Mouse (Mus musculus) G1E (cell line): ENCODE measurements around the gene Pak6. TPM values are rescaled to one million over a fixed set of nuclear protein-coding genes. Genes with fewer than 3 reads are reported as not detected.

ENCODE experiments used
- ATAC-seq: 2 replicates; pipeline ENCODE4 v1.8.0; 2016; ENCODE audit warnings: mild to moderate bottlenecking; ENCODE audit not compliant: insufficient number of reproducible peaks, poor library complexity, low FRiP score, severe bottlenecking; ENCODE audit errors: extremely low read depth
- DNase-seq: peaks from one replicate; pipeline ENCODE4 v3.0.0; 2012; ENCODE audit warnings: low spot score
- H3K27me3 ChIP-seq: 2 replicates; pipeline ENCODE4 v1.6.1; 2012; ENCODE audit warnings: mild to moderate bottlenecking, low read length, inconsistent platforms; ENCODE audit not compliant: insufficient read depth
- H3K36me3 ChIP-seq: replicated peaks from 2 replicates; pipeline ENCODE3; 2012; ENCODE audit warnings: mild to moderate bottlenecking, inconsistent platforms
- H3K4me1 ChIP-seq: 2 replicates; pipeline ENCODE4 v1.6.1; 2012; ENCODE audit warnings: low read depth, low read length, inconsistent platforms, mixed read lengths; ENCODE audit not compliant: insufficient read depth
- H3K4me3 ChIP-seq: 2 replicates; pipeline ENCODE4 v1.5.1; 2012; ENCODE audit warnings: low read depth, mild to moderate bottlenecking, inconsistent platforms, low read length, moderate library complexity, mixed read lengths
- H3K9me3 ChIP-seq: replicated peaks from 2 replicates; pipeline ENCODE4 v1.6.1; 2012; ENCODE audit warnings: inconsistent platforms
- CTCF ChIP-seq: IDR thresholded peaks from 2 replicates; pipeline ENCODE4 v1.5.1; 2012; ENCODE audit warnings: low read depth, low read length, inconsistent platforms, mixed read lengths
- GATA1 ChIP-seq: IDR thresholded peaks from 2 replicates; pipeline ENCODE4 v1.6.1; 2012; ENCODE audit warnings: borderline replicate concordance, low read length, inconsistent platforms, mixed read lengths
- GATA2 ChIP-seq: IDR thresholded peaks from 2 replicates; pipeline ENCODE4 v1.6.1; 2012; ENCODE audit warnings: low read depth, low read length, inconsistent platforms, borderline replicate concordance
- POLR2AphosphoS5 ChIP-seq: IDR thresholded peaks from 2 replicates; pipeline ENCODE4 v1.6.1; 2012; ENCODE audit warnings: low read depth, low read length, inconsistent platforms; ENCODE audit not compliant: insufficient replicate concordance
- TAL1 ChIP-seq: conservative IDR thresholded peaks from 2 replicates; pipeline ENCODE4 v1.6.1; 2012; ENCODE audit warnings: low read depth, low read length, inconsistent platforms, mixed read lengths
- polyA plus RNA-seq: library from polyadenylated mRNA; stranded (reverse); fragments of >175 nt; gene quantifications from 2 replicates; pipeline ENCODE4 v1.2.3, GENCODE M21; 2012
- total RNA-seq, 2 experiments: library from RNA; stranded (forward) in 1 of 2; stranded (reverse) in 1 of 2; fragments of 200-1000 nt in 1 of 2; fragments of >200 nt in 1 of 2; fragmentation: Nextera tagmentation in 1 of 2; gene quantifications; 2 replicates each; pipeline ENCODE4 v1.2.3; 2014 to 2017

Pak6 gene
- total and polyA plus RNA-seq, 3 experiments = 6.2 to 28.0 (median 7.9) TPM

DNA sequence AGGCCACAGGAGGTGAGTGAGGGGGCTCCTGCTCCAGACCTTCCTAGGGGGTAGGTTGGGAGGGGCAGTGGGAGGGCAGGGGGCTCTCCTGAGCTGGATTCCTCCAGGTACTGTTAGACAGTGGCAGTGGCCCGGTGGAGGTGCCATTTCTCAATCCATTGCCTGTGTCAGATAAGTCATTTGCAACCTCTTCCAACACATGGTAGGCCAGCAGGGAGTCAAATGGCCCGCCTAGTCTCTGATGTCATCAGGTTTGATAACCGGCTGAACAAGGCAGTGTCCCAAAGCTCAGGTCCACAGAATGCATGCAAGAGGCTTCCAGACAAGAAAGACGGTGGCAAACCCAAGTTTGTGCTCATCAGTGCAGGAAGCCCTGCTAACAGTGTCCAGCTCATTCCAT is 14.7 kb downstream of the Pak6 start:
- DNase-seq (no peak), ATAC-seq (no peak)
- TF ChIP-seq GATA2 = no peak
- TF ChIP-seq CTCF = no peak
- no peak for TF ChIP-seq TAL1
- no peak for TF ChIP-seq GATA1
- no peak for TF ChIP-seq POLR2AphosphoS5
- Histone ChIP-seq H3K4me3 (no peak overlapping the region; the same call in 1 of the 2 replicates), H3K36me3 (peaks cover 98% of the 10 kb centered on the region), H3K4me1 (peaks cover 34% of the 10 kb centered on the region), H3K9me3 (peaks cover 9% of the 10 kb centered on the region), H3K27me3 (0 out of 2 replicates have a peak, but pooled peaks cover 5% of the 10 kb centered on the region)

DNA sequence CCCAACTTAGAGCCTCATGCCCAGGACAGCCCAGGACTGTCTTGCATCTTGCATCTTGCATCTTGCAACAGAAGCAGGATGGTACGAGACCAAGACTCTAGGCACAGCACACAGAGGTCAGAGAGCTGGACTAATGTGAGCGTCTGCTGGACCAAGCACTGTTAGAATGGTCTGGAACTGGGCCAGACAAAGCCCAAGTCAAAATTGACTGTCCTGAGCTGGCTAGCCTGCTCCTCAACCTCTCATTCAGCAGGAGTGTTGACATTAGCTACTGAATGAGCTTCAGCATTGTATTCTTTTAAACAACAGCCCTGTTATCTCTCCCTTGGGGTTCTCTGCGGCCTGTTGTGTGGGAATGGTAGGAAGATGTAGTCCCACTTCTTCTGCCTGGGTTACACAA is 16.5 kb downstream of the Pak6 start:
- Histone ChIP-seq H3K36me3 (peaks cover 90% of the 10 kb centered on the region), H3K27me3 (0 out of 2 replicates have a peak, but pooled peaks cover 5% of the 10 kb centered on the region)

DNA sequence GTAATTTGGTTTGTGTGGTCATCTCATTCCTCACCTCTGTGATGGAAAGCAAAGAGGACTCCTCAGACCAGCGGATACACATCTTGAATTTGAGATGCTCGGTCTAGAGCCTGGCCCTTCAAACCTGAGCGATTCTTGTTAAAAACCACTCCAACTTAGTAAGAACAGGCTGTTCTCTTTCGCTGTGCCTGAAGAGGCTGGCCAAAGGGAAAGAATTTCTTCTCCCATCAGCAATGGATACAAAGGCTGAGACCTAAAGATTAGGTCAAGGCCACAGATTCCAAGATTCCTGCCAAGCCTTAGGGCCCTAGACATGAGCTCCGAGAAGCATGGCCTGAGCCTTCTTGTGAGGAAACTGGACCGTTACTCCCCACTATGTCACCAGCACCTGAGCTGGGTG is 17.8 kb downstream of the Pak6 start:
- DNase-seq = no peak
- no peak for TF ChIP-seq GATA1
- TF ChIP-seq POLR2AphosphoS5 = no peak
- no peak for TF ChIP-seq TAL1
- Histone ChIP-seq H3K27me3 (0 out of 2 replicates have a peak, but pooled peaks cover 5% of the 10 kb centered on the region), H3K36me3 (peaks cover 87% of the 10 kb centered on the region), H3K4me1 (peaks cover 23% of the 10 kb centered on the region), H3K4me3 (no peak overlapping the region), H3K9me3 (peaks cover 9% of the 10 kb centered on the region)
- ATAC-seq = no peak

More for the DNA sequence above, 16.5 kb downstream of the Pak6 start:
- no peak overlapping the region for H3K4me3 ChIP-seq
- peaks cover 24% of the 10 kb centered on the region for H3K4me1 ChIP-seq
- ATAC-seq (no peak), DNase-seq (no peak)
- no peak for TF ChIP-seq TAL1
- TF ChIP-seq GATA1 = no peak
- TF ChIP-seq GATA2 = no peak
- no peak for TF ChIP-seq POLR2AphosphoS5
- no peak for TF ChIP-seq CTCF
- peaks cover 9% of the 10 kb centered on the region for H3K9me3 ChIP-seq

DNA sequence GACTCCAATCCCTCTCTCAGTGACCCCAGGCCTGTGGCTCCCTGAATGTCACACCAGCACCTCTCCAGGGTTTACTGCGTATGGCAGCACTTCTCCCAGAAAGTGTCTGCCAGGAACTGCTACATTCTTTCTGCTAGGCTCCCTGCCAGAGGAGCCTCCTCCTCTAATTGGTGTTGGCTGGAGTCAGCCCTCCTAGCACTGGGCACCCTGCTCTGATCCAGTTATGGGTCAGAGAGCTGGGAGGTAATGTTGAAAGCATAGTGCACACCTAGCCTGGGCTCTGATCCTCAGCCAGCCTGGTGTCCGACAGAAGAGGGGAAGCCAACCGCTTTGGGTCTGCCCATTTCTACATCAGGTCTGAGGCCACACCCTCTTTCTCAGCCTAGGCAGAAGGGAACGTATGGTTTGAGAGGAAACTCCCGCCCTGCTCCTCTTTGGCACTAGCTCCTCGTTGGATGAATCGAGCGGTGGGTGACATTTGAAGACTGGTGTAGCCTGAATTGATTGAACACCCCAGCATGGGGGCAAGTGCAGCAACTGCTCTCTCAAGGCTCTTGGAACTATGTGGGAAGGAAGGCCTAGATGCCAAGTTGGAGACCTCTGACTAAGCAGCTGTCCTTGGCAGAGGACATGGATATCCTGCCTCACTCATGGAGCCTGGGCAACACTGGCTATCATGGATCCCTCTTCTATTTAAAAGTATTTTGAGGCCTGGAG is 19.6 kb downstream of the Pak6 start:
- no peak for DNase-seq
- peaks cover 9% of the 10 kb centered on the region for H3K4me1 ChIP-seq
- H3K27me3 ChIP-seq = no peaks in the 10 kb centered on the region
- ATAC-seq = no peak
- H3K36me3 ChIP-seq = peaks cover 87% of the 10 kb centered on the region
- no peak overlapping the region for H3K4me3 ChIP-seq
- H3K9me3 ChIP-seq = no peaks in the 10 kb centered on the region
- no peak for TF ChIP-seq GATA1
- no peak for TF ChIP-seq POLR2AphosphoS5
- TF ChIP-seq GATA2 = no peak
- TF ChIP-seq CTCF = no peak
- TF ChIP-seq TAL1 = no peak

DNA sequence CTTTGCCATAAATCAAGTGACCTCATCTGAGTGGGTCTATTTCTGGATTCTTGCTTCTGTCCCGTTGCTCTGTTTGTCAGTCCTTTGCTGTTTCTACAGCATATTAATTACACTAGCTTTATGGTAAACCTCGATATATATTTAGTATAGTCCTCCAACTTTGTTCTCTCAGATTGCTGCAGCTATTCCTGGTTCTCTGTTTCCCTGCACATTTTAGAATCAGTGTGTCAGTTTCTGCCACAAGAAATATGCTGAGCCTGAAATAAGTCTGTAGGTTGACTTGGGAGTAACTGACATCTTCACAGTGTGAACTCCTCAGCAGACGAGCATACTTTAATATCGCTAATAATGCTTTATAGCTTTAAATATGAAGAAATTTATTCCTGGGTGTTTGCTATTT is 22.0 kb downstream of the Pak6 start:
- TF ChIP-seq CTCF (no peak), TAL1 (no peak), GATA2 (no peak), GATA1 (no peak), POLR2AphosphoS5 (no peak)
- DNase-seq = no peak
- Histone ChIP-seq H3K4me1 (peaks cover 9% of the 10 kb centered on the region), H3K4me3 (no peak overlapping the region), H3K9me3 (no peaks in the 10 kb centered on the region), H3K27me3 (no peaks in the 10 kb centered on the region), H3K36me3 (peaks cover 87% of the 10 kb centered on the region)
- no peak for ATAC-seq

DNA sequence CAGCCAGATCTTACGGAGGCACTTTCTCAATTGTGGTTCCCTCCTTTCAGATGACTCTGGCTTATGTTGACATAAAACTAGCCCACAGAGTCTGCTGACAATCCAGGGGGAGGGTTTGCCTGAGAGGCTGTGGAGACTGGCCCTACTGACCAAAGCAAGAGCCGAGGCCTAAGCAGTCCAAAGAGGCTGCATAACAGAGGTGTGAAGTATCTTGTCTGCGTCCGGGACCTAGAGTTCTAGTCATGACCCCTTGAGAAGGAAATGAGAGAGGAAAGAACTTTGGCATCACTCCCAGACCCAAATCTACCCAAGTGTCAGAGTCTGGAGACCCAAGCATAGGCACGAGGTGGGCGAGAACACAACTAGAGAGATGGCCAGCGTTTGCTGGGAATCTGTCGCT is 23.6 kb downstream of the Pak6 start:
- Histone ChIP-seq H3K9me3 (no peaks in the 10 kb centered on the region), H3K27me3 (no peaks in the 10 kb centered on the region), H3K4me3 (no peak overlapping the region), H3K36me3 (peaks cover 84% of the 10 kb centered on the region), H3K4me1 (peaks cover 9% of the 10 kb centered on the region)
- no peak for TF ChIP-seq CTCF
- no peak for TF ChIP-seq GATA1
- TF ChIP-seq GATA2 = no peak
- no peak for TF ChIP-seq TAL1
- TF ChIP-seq POLR2AphosphoS5 = no peak
- DNase-seq (no peak), ATAC-seq (no peak)
